Mouse (Mus musculus): ENCODE measurements around the gene Rab11fip4. TPM values are rescaled to one million over a fixed set of nuclear protein-coding genes. Genes with fewer than 3 reads are reported as not detected.

Gene Rab11fip4
- polyA plus RNA-seq, 1 experiment from 2014 or later, result 9.1 TPM

DNA sequence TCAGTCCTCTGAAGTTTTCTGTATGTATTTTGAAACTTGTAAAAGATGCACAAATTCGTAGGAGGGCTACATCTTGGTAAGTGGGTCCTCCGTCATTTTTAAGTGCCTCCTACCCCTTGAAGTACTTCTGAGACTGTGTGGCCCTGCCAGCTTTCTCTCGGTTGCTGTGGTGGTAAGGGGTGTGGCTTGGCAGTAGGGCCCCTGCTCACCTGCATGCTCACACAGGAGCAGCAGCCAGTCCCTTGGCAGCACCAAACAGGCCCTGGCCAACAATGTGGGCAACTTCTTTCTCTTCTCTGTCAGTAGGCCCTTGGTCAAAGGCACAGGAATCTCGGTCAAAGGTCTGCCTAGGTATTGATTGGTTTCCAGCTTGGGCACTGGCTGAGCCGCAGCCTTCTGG is 82.1 kb downstream of the Rab11fip4 start:
- H3K4me2 ChIP-seq (ENCODE audit: low read length), result no peak overlapping the region
- 74% methylated on average over 5 of the region's 5 CpGs for WGBS
- no peak for TF ChIP-seq CTCF (IDR thresholded peaks at IDR 0.05; ENCODE audit: low read depth)
- H3K27ac ChIP-seq, result no peak overlapping the region
- no peak for ATAC-seq (replicated peaks; ENCODE audit: low FRiP score, low read depth)
- peaks cover 34% of the 10 kb centered on the region; the same call in 1 of the 2 replicates for H3K4me1 ChIP-seq (replicated peaks; ENCODE audit: insufficient read depth, low read length)
- no peaks in the 10 kb centered on the region for H3K27me3 ChIP-seq (ENCODE audit: insufficient read depth, low read length)
- no peaks in the 10 kb centered on the region for H3K36me3 ChIP-seq (ENCODE audit: insufficient read depth, low read length)
- H3K4me3 ChIP-seq (replicated peaks; ENCODE audit: low read depth, low read length), result no peak overlapping the region
- no peak overlapping the region for H3K9ac ChIP-seq (ENCODE audit: low read depth, low read length)
- H3K9me3 ChIP-seq (replicated peaks; ENCODE audit: low read length), result no peaks in the 10 kb centered on the region
- DNase-seq (ENCODE audit: low spot score), result no peak

DNA sequence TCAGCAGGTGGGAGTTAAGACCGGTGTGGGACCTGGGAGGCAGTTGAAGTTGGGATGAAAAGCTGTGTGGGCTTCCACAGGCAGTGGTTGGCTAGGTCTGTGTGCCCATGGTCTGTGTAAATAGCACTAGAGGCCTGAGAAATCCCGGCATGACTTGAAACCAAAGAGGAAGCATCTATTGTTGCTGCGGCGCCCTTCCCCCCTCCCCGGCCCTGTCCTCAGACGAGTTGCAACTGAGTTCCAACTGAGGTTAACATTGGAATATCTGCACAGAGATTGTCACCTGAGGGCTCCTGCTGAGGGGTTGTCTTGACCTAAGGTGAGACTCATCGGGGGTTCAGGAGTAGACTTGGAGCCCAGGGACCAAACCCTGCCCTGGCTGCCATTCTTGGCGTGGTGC is 82.7 kb downstream of the Rab11fip4 start:
- no peaks in the 10 kb centered on the region for H3K36me3 ChIP-seq (ENCODE audit: insufficient read depth, low read length)
- no peak overlapping the region for H3K4me2 ChIP-seq (ENCODE audit: low read length)
- no peak overlapping the region for H3K27ac ChIP-seq
- peaks cover 32% of the 10 kb centered on the region; the same call in 1 of the 2 replicates for H3K4me1 ChIP-seq (replicated peaks; ENCODE audit: insufficient read depth, low read length)
- no peak for TF ChIP-seq CTCF (IDR thresholded peaks at IDR 0.05; ENCODE audit: low read depth)
- ATAC-seq (replicated peaks; ENCODE audit: low FRiP score, low read depth) (no peak), DNase-seq (ENCODE audit: low spot score) (no peak)
- WGBS, result 74% methylated on average over 8 of the region's 8 CpGs
- H3K9ac ChIP-seq (ENCODE audit: low read depth, low read length), result no peak overlapping the region
- no peak overlapping the region for H3K4me3 ChIP-seq (replicated peaks; ENCODE audit: low read depth, low read length)
- no peaks in the 10 kb centered on the region for H3K9me3 ChIP-seq (replicated peaks; ENCODE audit: low read length)
- no peaks in the 10 kb centered on the region for H3K27me3 ChIP-seq (ENCODE audit: insufficient read depth, low read length)

- Histone ChIP-seq H3K4me2 (ENCODE audit: low read length) (no peak overlapping the region), H3K9ac (ENCODE audit: low read depth, low read length) (no peak overlapping the region), H3K4me3 (replicated peaks; ENCODE audit: low read depth, low read length) (no peak overlapping the region), H3K27me3 (ENCODE audit: insufficient read depth, low read length) (no peaks in the 10 kb centered on the region), H3K36me3 (ENCODE audit: insufficient read depth, low read length) (no peaks in the 10 kb centered on the region), H3K4me1 (replicated peaks; ENCODE audit: insufficient read depth, low read length) (peaks cover 28% of the 10 kb centered on the region; the same call in 1 of the 2 replicates), H3K9me3 (replicated peaks; ENCODE audit: low read length) (no peaks in the 10 kb centered on the region), H3K27ac (no peak overlapping the region)
- no peak for TF ChIP-seq CTCF (IDR thresholded peaks at IDR 0.05; ENCODE audit: low read depth)
- DNase-seq (ENCODE audit: low spot score), result no peak
- 78% methylated on average over 3 of the region's 3 CpGs for WGBS
- ATAC-seq (replicated peaks; ENCODE audit: low FRiP score, low read depth), result no peak
Observed at GRCm38 (mm10) chr11:79674231-79674630, 83.2 kb downstream of the Rab11fip4 start.

- DNase-seq (ENCODE audit: low spot score) (no peak), ATAC-seq (replicated peaks; ENCODE audit: low FRiP score, low read depth) (no peak)
- Histone ChIP-seq H3K9ac (ENCODE audit: low read depth, low read length) (no peak overlapping the region), H3K36me3 (ENCODE audit: insufficient read depth, low read length) (no peaks in the 10 kb centered on the region), H3K4me2 (ENCODE audit: low read length) (no peak overlapping the region), H3K4me3 (replicated peaks; ENCODE audit: low read depth, low read length) (no peak overlapping the region), H3K4me1 (replicated peaks; ENCODE audit: insufficient read depth, low read length) (peaks cover 27% of the 10 kb centered on the region; the same call in 1 of the 2 replicates), H3K27me3 (ENCODE audit: insufficient read depth, low read length) (no peaks in the 10 kb centered on the region), H3K9me3 (replicated peaks; ENCODE audit: low read length) (no peaks in the 10 kb centered on the region), H3K27ac (no peak overlapping the region)
- 87% methylated on average over 7 of the region's 7 CpGs for WGBS
- no peak for TF ChIP-seq CTCF (IDR thresholded peaks at IDR 0.05; ENCODE audit: low read depth)
Observed at GRCm38 (mm10) chr11:79674632-79675031, 83.6 kb downstream of the Rab11fip4 start.

DNA sequence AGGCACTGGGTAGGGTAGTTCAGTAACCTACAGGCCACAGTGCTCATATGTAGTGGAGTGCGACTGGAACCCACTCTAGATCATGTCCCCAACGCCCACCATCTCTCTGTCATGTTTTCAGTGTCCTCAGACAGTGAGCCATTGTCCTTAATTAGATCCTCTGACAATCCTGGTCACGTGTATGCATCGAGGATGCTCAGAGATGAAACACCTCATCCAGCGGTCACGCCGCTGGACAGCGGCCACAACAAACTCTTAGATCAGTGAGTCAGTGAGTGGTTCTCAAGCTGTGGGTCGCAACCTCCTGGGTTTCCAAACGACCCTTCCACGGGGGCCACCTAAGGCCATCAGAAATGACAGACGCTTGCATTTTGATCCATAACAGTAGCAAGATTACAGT is 84.3 kb downstream of the Rab11fip4 start:
- H3K36me3 ChIP-seq (ENCODE audit: insufficient read depth, low read length), result no peaks in the 10 kb centered on the region
- WGBS, result 51% methylated on average over 12 of the region's 12 CpGs

GRCm38 (mm10) chr11:79675994-79676393 is 85.0 kb downstream of the Rab11fip4 start:
- Histone ChIP-seq H3K9me3 (replicated peaks; ENCODE audit: low read length) (no peaks in the 10 kb centered on the region), H3K27ac (no peak overlapping the region), H3K4me3 (replicated peaks; ENCODE audit: low read depth, low read length) (no peak overlapping the region), H3K36me3 (ENCODE audit: insufficient read depth, low read length) (no peaks in the 10 kb centered on the region), H3K4me1 (replicated peaks; ENCODE audit: insufficient read depth, low read length) (peaks cover 16% of the 10 kb centered on the region; the same call in 1 of the 2 replicates), H3K9ac (ENCODE audit: low read depth, low read length) (no peak overlapping the region), H3K27me3 (ENCODE audit: insufficient read depth, low read length) (no peaks in the 10 kb centered on the region), H3K4me2 (ENCODE audit: low read length) (no peak overlapping the region)
- no peak for TF ChIP-seq CTCF (IDR thresholded peaks at IDR 0.05; ENCODE audit: low read depth)
- ATAC-seq (replicated peaks; ENCODE audit: low FRiP score, low read depth) (no peak), DNase-seq (ENCODE audit: low spot score) (no peak)
- 68% methylated on average over 6 of the region's 6 CpGs for WGBS

More for the DNA sequence above, 84.3 kb downstream of the Rab11fip4 start:
- no peak for DNase-seq (ENCODE audit: low spot score)
- Histone ChIP-seq H3K27ac (no peak overlapping the region), H3K9ac (ENCODE audit: low read depth, low read length) (no peak overlapping the region), H3K27me3 (ENCODE audit: insufficient read depth, low read length) (no peaks in the 10 kb centered on the region), H3K4me3 (replicated peaks; ENCODE audit: low read depth, low read length) (no peak overlapping the region), H3K4me2 (ENCODE audit: low read length) (no peak overlapping the region), H3K9me3 (replicated peaks; ENCODE audit: low read length) (no peaks in the 10 kb centered on the region), H3K4me1 (replicated peaks; ENCODE audit: insufficient read depth, low read length) (peaks cover 22% of the 10 kb centered on the region; the same call in 1 of the 2 replicates)
- ATAC-seq (replicated peaks; ENCODE audit: low FRiP score, low read depth), result no peak
- no peak for TF ChIP-seq CTCF (IDR thresholded peaks at IDR 0.05; ENCODE audit: low read depth)

DNA sequence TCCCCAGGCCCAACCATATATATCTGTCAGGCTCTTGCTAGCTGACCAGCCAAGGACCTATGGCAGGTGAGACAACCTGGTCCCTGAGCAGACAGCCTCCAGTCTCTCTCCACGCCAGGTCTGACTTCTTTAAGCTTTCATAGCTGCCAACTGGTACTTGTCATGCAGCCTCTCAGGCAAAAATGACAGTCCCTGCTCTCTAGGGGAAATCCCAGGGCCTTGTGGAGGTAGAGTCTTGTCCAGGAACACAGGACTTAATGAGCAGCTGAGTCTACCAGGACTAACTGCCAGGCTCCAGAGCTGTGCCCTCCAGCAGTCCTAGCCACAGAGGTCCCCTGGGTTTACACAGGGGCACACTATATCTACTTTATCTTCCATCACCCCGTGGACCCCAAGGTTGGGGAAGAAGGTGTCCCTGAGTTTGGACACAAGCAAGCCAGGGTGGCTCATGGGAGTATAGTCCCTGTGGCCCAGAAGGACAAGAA is 85.5 kb downstream of the Rab11fip4 start:
- H3K27ac ChIP-seq, result no peak overlapping the region
- 78% methylated on average over 2 of the region's 2 CpGs for WGBS

More for the DNA sequence above, 85.5 kb downstream of the Rab11fip4 start:
- H3K36me3 ChIP-seq (ENCODE audit: insufficient read depth, low read length), result no peaks in the 10 kb centered on the region
- H3K27me3 ChIP-seq (ENCODE audit: insufficient read depth, low read length), result no peaks in the 10 kb centered on the region
- DNase-seq (ENCODE audit: low spot score), result no peak
- H3K4me3 ChIP-seq (replicated peaks; ENCODE audit: low read depth, low read length), result no peak overlapping the region
- no peaks in the 10 kb centered on the region for H3K9me3 ChIP-seq (replicated peaks; ENCODE audit: low read length)
- no peak overlapping the region for H3K4me2 ChIP-seq (ENCODE audit: low read length)
- no peak overlapping the region for H3K9ac ChIP-seq (ENCODE audit: low read depth, low read length)
- H3K4me1 ChIP-seq (replicated peaks; ENCODE audit: insufficient read depth, low read length), result peaks cover 16% of the 10 kb centered on the region; the same call in 1 of the 2 replicates
- ATAC-seq (replicated peaks; ENCODE audit: low FRiP score, low read depth), result no peak
- TF ChIP-seq CTCF (IDR thresholded peaks at IDR 0.05; ENCODE audit: low read depth), result no peak

All from kidney, postnatal 0 days (tissue).